Mouse (Mus musculus): ENCODE measurements at regions not wholly inside any gene's neighbourhood (a gene's known extent, or its start where the extent isn't known, plus 50 kb on each side); places are given as distances from the start of the nearest gene placed in this dataset.

- WGBS (ENCODE audit: insufficient replicate concordance), result 25% methylated on average over 6 of the region's 6 CpGs
- no peak for ATAC-seq (replicated peaks; ENCODE audit: insufficient number of reproducible peaks, low FRiP score, low TSS enrichment)
These were observed 348.4 kb upstream of the Ccdc54 start for GRCm38 (mm10) chr16:50939316-50939715.

GRCm38 (mm10) chr16:50907732-50908131 is 316.8 kb upstream of the Ccdc54 start:
- Histone ChIP-seq H3K9me3 (replicated peaks; ENCODE audit: control insufficient read depth, low read length) (no peaks in the 10 kb centered on the region), H3K4me2 (no peak overlapping the region), H3K9ac (ENCODE audit: low read depth, low read length) (no peak overlapping the region), H3K27me3 (ENCODE audit: control insufficient read depth, insufficient read depth, low read length) (no peaks in the 10 kb centered on the region), H3K27ac (ENCODE audit: low read depth, low read length) (no peak overlapping the region), H3K4me3 (ENCODE audit: low read depth, low read length) (no peak overlapping the region), H3K4me1 (ENCODE audit: control insufficient read depth, insufficient read depth, low read length) (no peaks in the 10 kb centered on the region), H3K36me3 (ENCODE audit: control insufficient read depth, insufficient read depth, low read length) (no peaks in the 10 kb centered on the region)
- WGBS (ENCODE audit: insufficient replicate concordance), result 64% methylated on average over 2 of the region's 2 CpGs
- no peak for ATAC-seq (replicated peaks; ENCODE audit: insufficient number of reproducible peaks, low FRiP score, low TSS enrichment)

More at GRCm38 (mm10) chr16:50939316-50939715, 348.4 kb upstream of the Ccdc54 start:
- Histone ChIP-seq H3K4me3 (ENCODE audit: low read depth, low read length) (no peak overlapping the region), H3K9me3 (replicated peaks; ENCODE audit: control insufficient read depth, low read length) (no peaks in the 10 kb centered on the region), H3K36me3 (ENCODE audit: control insufficient read depth, insufficient read depth, low read length) (no peaks in the 10 kb centered on the region), H3K4me2 (no peak overlapping the region), H3K4me1 (ENCODE audit: control insufficient read depth, insufficient read depth, low read length) (no peaks in the 10 kb centered on the region), H3K27ac (ENCODE audit: low read depth, low read length) (no peak overlapping the region), H3K27me3 (ENCODE audit: control insufficient read depth, insufficient read depth, low read length) (no peaks in the 10 kb centered on the region), H3K9ac (ENCODE audit: low read depth, low read length) (no peak overlapping the region)

- H3K9ac ChIP-seq (ENCODE audit: low read depth, low read length), result no peak overlapping the region
- H3K27me3 ChIP-seq (ENCODE audit: control insufficient read depth, insufficient read depth, low read length), result no peaks in the 10 kb centered on the region
- no peak overlapping the region for H3K4me3 ChIP-seq (ENCODE audit: low read depth, low read length)
- H3K36me3 ChIP-seq (ENCODE audit: control insufficient read depth, insufficient read depth, low read length), result no peaks in the 10 kb centered on the region
- no peak for ATAC-seq (replicated peaks; ENCODE audit: insufficient number of reproducible peaks, low FRiP score, low TSS enrichment)
- no peak overlapping the region for H3K27ac ChIP-seq (ENCODE audit: low read depth, low read length)
- no peaks in the 10 kb centered on the region for H3K9me3 ChIP-seq (replicated peaks; ENCODE audit: control insufficient read depth, low read length)
- WGBS (ENCODE audit: insufficient replicate concordance), result 84% methylated on average over 2 of the region's 2 CpGs
- H3K4me2 ChIP-seq, result no peak overlapping the region
- no peaks in the 10 kb centered on the region for H3K4me1 ChIP-seq (ENCODE audit: control insufficient read depth, insufficient read depth, low read length)
These were observed 308.2 kb upstream of the Ccdc54 start for GRCm38 (mm10) chr16:50899151-50899550.

GRCm38 (mm10) chr16:50877926-50878325 is 287.0 kb upstream of the Ccdc54 start:
- 25% methylated on average over 3 of the region's 3 CpGs for WGBS (ENCODE audit: insufficient replicate concordance)

GRCm38 (mm10) chr16:50871318-50871717 is 280.4 kb upstream of the Ccdc54 start:
- no peak overlapping the region for H3K9ac ChIP-seq (ENCODE audit: low read depth, low read length)
- H3K27me3 ChIP-seq (ENCODE audit: control insufficient read depth, insufficient read depth, low read length), result no peaks in the 10 kb centered on the region
- no peak for ATAC-seq (replicated peaks; ENCODE audit: insufficient number of reproducible peaks, low FRiP score, low TSS enrichment)
- H3K4me3 ChIP-seq (ENCODE audit: low read depth, low read length), result no peak overlapping the region
- H3K4me1 ChIP-seq (ENCODE audit: control insufficient read depth, insufficient read depth, low read length), result 0 out of 2 replicates have a peak, but pooled peaks cover 2% of the 10 kb centered on the region
- H3K9me3 ChIP-seq (replicated peaks; ENCODE audit: control insufficient read depth, low read length), result no peaks in the 10 kb centered on the region
- no peak overlapping the region for H3K4me2 ChIP-seq
- no peak overlapping the region for H3K27ac ChIP-seq (ENCODE audit: low read depth, low read length)
- WGBS (ENCODE audit: insufficient replicate concordance), result 77% methylated on average over 4 of the region's 4 CpGs
- H3K36me3 ChIP-seq (ENCODE audit: control insufficient read depth, insufficient read depth, low read length), result no peaks in the 10 kb centered on the region

More at GRCm38 (mm10) chr16:50877926-50878325, 287.0 kb upstream of the Ccdc54 start:
- Histone ChIP-seq H3K4me2 (no peak overlapping the region), H3K4me1 (ENCODE audit: control insufficient read depth, insufficient read depth, low read length) (peaks cover 13% of the 10 kb centered on the region), H3K9ac (ENCODE audit: low read depth, low read length) (no peak overlapping the region), H3K9me3 (replicated peaks; ENCODE audit: control insufficient read depth, low read length) (no peaks in the 10 kb centered on the region), H3K27ac (ENCODE audit: low read depth, low read length) (no peak overlapping the region), H3K4me3 (ENCODE audit: low read depth, low read length) (no peak overlapping the region), H3K36me3 (ENCODE audit: control insufficient read depth, insufficient read depth, low read length) (no peaks in the 10 kb centered on the region), H3K27me3 (ENCODE audit: control insufficient read depth, insufficient read depth, low read length) (no peaks in the 10 kb centered on the region)
- ATAC-seq (replicated peaks; ENCODE audit: insufficient number of reproducible peaks, low FRiP score, low TSS enrichment), result no peak

- no peaks in the 10 kb centered on the region for H3K27me3 ChIP-seq (ENCODE audit: control insufficient read depth, insufficient read depth, low read length)
- H3K9ac ChIP-seq (ENCODE audit: low read depth, low read length), result no peak overlapping the region
- ATAC-seq (replicated peaks; ENCODE audit: insufficient number of reproducible peaks, low FRiP score, low TSS enrichment), result no peak
- no peaks in the 10 kb centered on the region for H3K9me3 ChIP-seq (replicated peaks; ENCODE audit: control insufficient read depth, low read length)
- no peak overlapping the region for H3K4me2 ChIP-seq
- no peak overlapping the region for H3K4me3 ChIP-seq (ENCODE audit: low read depth, low read length)
- H3K27ac ChIP-seq (ENCODE audit: low read depth, low read length), result no peak overlapping the region
- WGBS (ENCODE audit: insufficient replicate concordance), result 77% methylated on average over 5 of the region's 5 CpGs
- no peaks in the 10 kb centered on the region for H3K36me3 ChIP-seq (ENCODE audit: control insufficient read depth, insufficient read depth, low read length)
- H3K4me1 ChIP-seq (ENCODE audit: control insufficient read depth, insufficient read depth, low read length), result no peaks in the 10 kb centered on the region
These were observed 272.6 kb upstream of the Ccdc54 start for GRCm38 (mm10) chr16:50863565-50863964.

- no peak for ATAC-seq (replicated peaks; ENCODE audit: insufficient number of reproducible peaks, low FRiP score, low TSS enrichment)
- Histone ChIP-seq H3K36me3 (ENCODE audit: control insufficient read depth, insufficient read depth, low read length) (no peaks in the 10 kb centered on the region), H3K27ac (ENCODE audit: low read depth, low read length) (no peak overlapping the region), H3K4me3 (ENCODE audit: low read depth, low read length) (no peak overlapping the region), H3K4me2 (no peak overlapping the region), H3K9ac (ENCODE audit: low read depth, low read length) (no peak overlapping the region), H3K27me3 (ENCODE audit: control insufficient read depth, insufficient read depth, low read length) (no peaks in the 10 kb centered on the region), H3K9me3 (replicated peaks; ENCODE audit: control insufficient read depth, low read length) (no peaks in the 10 kb centered on the region), H3K4me1 (ENCODE audit: control insufficient read depth, insufficient read depth, low read length) (no peaks in the 10 kb centered on the region)
- 82% methylated on average over 1 of the region's 1 CpGs for WGBS (ENCODE audit: insufficient replicate concordance)
These were observed 268.6 kb upstream of the Ccdc54 start for GRCm38 (mm10) chr16:50859513-50859912.

- Histone ChIP-seq H3K9me3 (replicated peaks; ENCODE audit: control insufficient read depth, low read length) (no peaks in the 10 kb centered on the region), H3K36me3 (ENCODE audit: control insufficient read depth, insufficient read depth, low read length) (no peaks in the 10 kb centered on the region), H3K4me3 (ENCODE audit: low read depth, low read length) (no peak overlapping the region), H3K27ac (ENCODE audit: low read depth, low read length) (no peak overlapping the region), H3K9ac (ENCODE audit: low read depth, low read length) (no peak overlapping the region), H3K4me2 (no peak overlapping the region), H3K27me3 (ENCODE audit: control insufficient read depth, insufficient read depth, low read length) (no peaks in the 10 kb centered on the region), H3K4me1 (ENCODE audit: control insufficient read depth, insufficient read depth, low read length) (no peaks in the 10 kb centered on the region)
- ATAC-seq (replicated peaks; ENCODE audit: insufficient number of reproducible peaks, low FRiP score, low TSS enrichment), result no peak
- WGBS (ENCODE audit: insufficient replicate concordance), result 73% methylated on average over 5 of the region's 5 CpGs
These were observed 261.1 kb upstream of the Ccdc54 start for GRCm38 (mm10) chr16:50852081-50852480.

GRCm38 (mm10) chr16:50847693-50848092 is 256.7 kb upstream of the Ccdc54 start:
- WGBS (ENCODE audit: insufficient replicate concordance), result 45% methylated on average over 2 of the region's 2 CpGs
- Histone ChIP-seq H3K9me3 (replicated peaks; ENCODE audit: control insufficient read depth, low read length) (no peaks in the 10 kb centered on the region), H3K36me3 (ENCODE audit: control insufficient read depth, insufficient read depth, low read length) (no peaks in the 10 kb centered on the region), H3K27me3 (ENCODE audit: control insufficient read depth, insufficient read depth, low read length) (no peaks in the 10 kb centered on the region), H3K4me3 (ENCODE audit: low read depth, low read length) (no peak overlapping the region), H3K27ac (ENCODE audit: low read depth, low read length) (no peak overlapping the region), H3K4me2 (no peak overlapping the region), H3K4me1 (ENCODE audit: control insufficient read depth, insufficient read depth, low read length) (no peaks in the 10 kb centered on the region), H3K9ac (ENCODE audit: low read depth, low read length) (no peak overlapping the region)
- ATAC-seq (replicated peaks; ENCODE audit: insufficient number of reproducible peaks, low FRiP score, low TSS enrichment), result no peak

Measured in heart, embryonic 11.5 days (tissue).